Mouse (Mus musculus) stomach, postnatal 0 days (tissue): ENCODE results near the gene Cabp4. TPM values are rescaled to one million over a fixed set of nuclear protein-coding genes. Genes with fewer than 3 reads are reported as not detected.

Experiments used
- ATAC-seq: fragments of 200-750 bp; cut with Nextera tagmentation; 2 replicates; pipeline ENCODE4 v1.8.0; 2017; ENCODE audit not compliant: low FRiP score, low TSS enrichment
- DNase-seq: peaks from one replicate; pipeline ENCODE4 v3.0.0-alpha.2; 2016; ENCODE audit warnings: low spot score
- H3K27ac ChIP-seq: fragments of 300-500 bp; sonication (generic); replicated peaks from 2 replicates; pipeline ENCODE4 v1.5.1; 2014; ENCODE audit warnings: mild to moderate bottlenecking, control low read depth
- H3K27me3 ChIP-seq: fragments of 300-500 bp; sonication (generic); 2 replicates; pipeline ENCODE4 v1.6.1; 2014; ENCODE audit warnings: low read length; ENCODE audit not compliant: control insufficient read depth, insufficient read depth
- H3K36me3 ChIP-seq: fragments of 300-500 bp; sonication (generic); 2 replicates; pipeline ENCODE4 v1.6.1; 2014; ENCODE audit warnings: low read length, mixed read lengths; ENCODE audit not compliant: control insufficient read depth, insufficient read depth
- H3K4me1 ChIP-seq: fragments of 300-500 bp; sonication (generic); replicated peaks from 2 replicates; pipeline ENCODE4 v1.6.1; 2014; ENCODE audit warnings: antibody characterized with exemption; ENCODE audit not compliant: control insufficient read depth, insufficient read depth
- H3K4me2 ChIP-seq: fragments of 300-500 bp; sonication (generic); replicated peaks from 2 replicates; pipeline ENCODE4 v1.6.1; 2014; ENCODE audit warnings: low read depth, mild to moderate bottlenecking, control low read depth, moderate library complexity
- H3K4me3 ChIP-seq: fragments of 300-500 bp; sonication (generic); 2 replicates; pipeline ENCODE4 v1.5.1; 2014; ENCODE audit warnings: low read depth, low read length, control low read depth
- H3K9ac ChIP-seq: fragments of 300-500 bp; sonication (generic); 2 replicates; pipeline ENCODE4 v1.6.1; 2014; ENCODE audit warnings: mild to moderate bottlenecking, low read length, control low read depth, mixed read lengths
- H3K9me3 ChIP-seq: fragments of 300-500 bp; sonication (generic); 2 replicates; pipeline ENCODE4 v1.6.1; 2016; ENCODE audit warnings: low read length; ENCODE audit not compliant: control insufficient read depth
- CTCF ChIP-seq: IDR thresholded peaks from 2 replicates; pipeline ENCODE4 v1.5.1; 2016; ENCODE audit warnings: antibody characterized with exemption, low read depth, mild to moderate bottlenecking, moderate library complexity
- EP300 ChIP-seq: optimal IDR thresholded peaks from 2 replicates; pipeline ENCODE3; 2016; ENCODE audit warnings: antibody characterized with exemption
- WGBS: fragments of 180-500 bp; shearing (Covaris S2); extraction: QIAGEN DNeasy Blood & Tissue Kit; methylation state at CpG from one replicate; pipeline ENCODE4 v1.1.7; 2014; 5-methylcytosine and 5-hydroxymethylcytosine counted together
- polyA plus RNA-seq: library from polyadenylated mRNA; unstranded; fragments of >200 nt; fragmentation: Nextera tagmentation; extraction: Ambion mirVana; gene quantifications from 2 replicates; pipeline ENCODE4 v1.2.1, GENCODE M21; 2015

Gene Cabp4
- polyA plus RNA-seq, 1 experiment from 2014 or later: not detected

DNA sequence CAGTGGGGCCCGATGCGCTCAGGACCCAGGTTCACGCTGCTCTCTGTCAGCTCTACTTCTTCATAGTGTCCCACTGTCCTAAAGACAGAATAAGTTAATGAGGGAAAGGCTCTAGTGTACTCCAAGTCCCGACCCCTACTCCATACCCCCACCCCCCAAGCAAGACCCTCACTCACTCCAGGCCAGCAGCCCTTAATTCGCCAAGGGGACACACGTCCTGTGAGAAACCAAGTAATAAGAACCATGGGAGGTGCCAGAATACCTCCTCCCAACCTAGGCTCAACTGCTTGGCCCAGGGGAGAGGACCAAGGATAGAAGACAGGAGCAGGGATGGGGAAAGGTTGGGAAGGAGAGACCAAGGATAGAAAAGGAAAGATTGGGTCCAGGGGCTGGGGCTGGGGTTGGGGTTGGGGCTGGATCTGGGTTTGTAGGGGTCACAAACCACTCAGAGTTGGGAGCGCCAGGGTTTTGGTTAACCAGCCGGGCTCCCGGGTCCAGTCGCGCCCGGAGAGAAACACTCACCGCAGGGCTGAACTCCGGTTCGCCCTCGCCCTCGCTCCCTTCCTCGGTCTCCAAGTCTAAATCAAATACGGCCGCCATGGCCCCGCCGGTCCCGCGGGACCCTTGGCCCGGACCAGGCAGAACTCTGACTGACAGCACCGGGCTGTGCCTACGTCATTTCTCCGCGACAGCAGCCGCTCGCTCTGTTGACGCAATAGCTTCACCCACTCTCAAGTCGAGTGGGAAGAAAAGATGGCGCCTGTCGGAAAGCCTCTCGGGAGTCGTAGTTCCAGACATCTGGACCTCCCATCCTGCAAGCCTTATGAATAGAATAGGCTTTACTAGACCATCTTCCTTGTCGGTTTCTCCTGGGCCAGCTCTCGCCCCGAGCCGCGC, 19.1 kb upstream of the Cabp4 start, which contains the start of gene Rps6kb2:
Rps6kb2 (minus strand) TSS at position 709 of the 897 bp plus-strand sequence.
- Histone ChIP-seq H3K27ac (0 out of 2 replicates have a peak within 1 kb of the TSS, but pooled peaks have one; percentile 40), H3K4me2 (peak within 1 kb of the TSS; percentile 95), H3K4me1 (no peaks in the 10 kb centered on the region), H3K27me3 (no peaks in the 10 kb centered on the region), H3K36me3 (peaks cover 19% of the 10 kb centered on the region), H3K9me3 (no peaks in the 10 kb centered on the region), H3K4me3 (peak within 1 kb of the TSS; percentile 70), H3K9ac (peak within 1 kb of the TSS; percentile 80)
- ATAC-seq: peak; percentile 86
- DNase-seq: peak; percentile 95
- WGBS: 7% methylated on average over 41 of the region's 42 CpGs
- TF ChIP-seq CTCF (no peak), EP300 (no peak)

DNA sequence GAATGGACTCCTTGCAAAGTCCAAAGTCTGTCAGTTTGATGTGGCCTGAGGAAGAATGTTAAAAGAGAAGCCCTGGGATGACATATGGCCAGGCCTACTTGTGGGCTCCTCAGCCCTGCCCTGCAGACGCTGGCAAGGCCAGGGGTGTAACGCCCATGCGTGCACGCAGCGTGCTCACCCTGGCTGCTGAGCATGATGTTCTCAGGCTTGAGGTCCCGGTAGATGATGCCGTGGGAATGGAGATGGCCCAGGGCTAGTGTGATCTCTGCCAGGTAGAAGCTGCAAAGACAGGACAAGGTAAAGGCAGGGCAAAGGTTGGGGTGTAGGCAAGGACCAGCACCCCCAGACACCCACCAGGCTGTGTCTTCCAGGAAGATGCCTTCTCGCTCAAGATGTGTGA, 15.2 kb upstream of the Cabp4 start:
- WGBS: 95% methylated on average over 8 of the region's 8 CpGs
- no peaks in the 10 kb centered on the region for H3K4me1 ChIP-seq
- no peak overlapping the region for H3K4me3 ChIP-seq
- TF ChIP-seq CTCF: no peak
- TF ChIP-seq EP300: no peak
- no peak overlapping the region for H3K4me2 ChIP-seq
- no peak overlapping the region for H3K27ac ChIP-seq
- DNase-seq: no peak
- no peak for ATAC-seq
- no peaks in the 10 kb centered on the region for H3K9me3 ChIP-seq
- H3K9ac ChIP-seq: no peak overlapping the region
- peaks cover 27% of the 10 kb centered on the region for H3K36me3 ChIP-seq
- H3K27me3 ChIP-seq: no peaks in the 10 kb centered on the region

- Histone ChIP-seq H3K4me3 (no peak overlapping the region), H3K9ac (no peak overlapping the region), H3K4me1 (no peaks in the 10 kb centered on the region), H3K27me3 (no peaks in the 10 kb centered on the region), H3K4me2 (no peak overlapping the region), H3K36me3 (peaks cover 33% of the 10 kb centered on the region), H3K27ac (no peak overlapping the region), H3K9me3 (no peaks in the 10 kb centered on the region)
- ATAC-seq (no peak), DNase-seq (no peak)
- 90% methylated on average over 12 of the region's 12 CpGs for WGBS
- no peak for TF ChIP-seq CTCF
- TF ChIP-seq EP300: no peak
Measured at GRCm38 (mm10) chr19:4156771-4157170, 12.9 kb upstream of the Cabp4 start.

- no peak overlapping the region for H3K4me3 ChIP-seq
- ATAC-seq: no peak
- H3K9ac ChIP-seq: no peak overlapping the region
- H3K27me3 ChIP-seq: no peaks in the 10 kb centered on the region
- H3K4me1 ChIP-seq: no peaks in the 10 kb centered on the region
- H3K9me3 ChIP-seq: no peaks in the 10 kb centered on the region
- no peak for DNase-seq
- H3K36me3 ChIP-seq: peaks cover 30% of the 10 kb centered on the region
- H3K27ac ChIP-seq: no peak overlapping the region
- WGBS: 71% methylated on average over 20 of the region's 20 CpGs
- no peak overlapping the region for H3K4me2 ChIP-seq
- TF ChIP-seq EP300 (no peak), CTCF (no peak)
Measured at GRCm38 (mm10) chr19:4156073-4156579, 12.3 kb upstream of the Cabp4 start.

- TF ChIP-seq EP300: no peak
- H3K9ac ChIP-seq: no peak overlapping the region
- H3K36me3 ChIP-seq: peaks cover 34% of the 10 kb centered on the region
- no peak overlapping the region for H3K27ac ChIP-seq
- H3K4me1 ChIP-seq: no peaks in the 10 kb centered on the region
- WGBS: 80% methylated on average over 6 of the region's 6 CpGs
- no peaks in the 10 kb centered on the region for H3K27me3 ChIP-seq
- H3K4me2 ChIP-seq: no peak overlapping the region
- H3K4me3 ChIP-seq: no peak overlapping the region
- no peaks in the 10 kb centered on the region for H3K9me3 ChIP-seq
- ATAC-seq: no peak
- no peak for DNase-seq
Measured at GRCm38 (mm10) chr19:4155223-4156072, 11.6 kb upstream of the Cabp4 start.
